Mouse (Mus musculus) retina, embryonic 14.5 days (tissue): ENCODE data around the gene Tmed10.

Experiments used
- DNase-seq: peaks from one replicate; pipeline ENCODE4 v3.0.0-alpha.2; 2015; ENCODE audit warnings: low spot score

Gene Tmed10

DNA sequence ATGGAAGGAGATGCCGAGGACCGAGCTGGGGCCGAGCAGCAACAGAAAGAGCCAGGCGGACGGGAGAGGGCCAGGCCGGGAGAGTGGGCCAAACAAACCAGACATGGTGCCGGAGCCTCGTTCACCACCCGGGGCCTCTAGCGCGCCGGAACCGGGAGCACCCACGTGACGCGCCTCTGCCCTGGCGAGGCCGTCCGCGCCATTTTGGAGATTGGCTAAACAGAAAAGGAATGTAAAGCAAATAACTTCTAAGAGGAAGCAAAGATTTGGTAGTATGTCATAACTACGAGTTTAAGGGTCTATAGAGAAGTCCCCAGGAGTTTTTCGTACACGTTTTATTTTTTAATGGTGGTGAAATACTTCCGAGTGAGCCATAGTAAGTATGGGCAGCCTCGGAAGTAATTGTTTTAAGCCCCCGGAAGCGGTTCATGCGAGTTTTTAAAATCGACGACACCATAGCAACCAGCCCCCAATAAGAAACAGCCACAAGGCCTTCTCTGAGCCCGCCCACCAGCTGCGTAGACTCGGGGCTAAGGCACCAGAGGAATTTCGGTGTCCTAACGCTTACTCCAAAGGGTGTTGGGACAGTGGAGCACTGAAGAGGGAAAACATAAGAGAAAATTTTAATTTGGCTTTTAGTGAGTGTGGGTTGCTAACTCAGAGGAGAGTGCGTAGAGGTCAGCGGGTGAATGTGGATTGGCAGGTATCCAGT lies at the start of gene Tmed10:
Tmed10 (minus strand) TSS at position 287 of the 712 bp plus-strand sequence.
- peak; percentile 95 for DNase-seq

DNA sequence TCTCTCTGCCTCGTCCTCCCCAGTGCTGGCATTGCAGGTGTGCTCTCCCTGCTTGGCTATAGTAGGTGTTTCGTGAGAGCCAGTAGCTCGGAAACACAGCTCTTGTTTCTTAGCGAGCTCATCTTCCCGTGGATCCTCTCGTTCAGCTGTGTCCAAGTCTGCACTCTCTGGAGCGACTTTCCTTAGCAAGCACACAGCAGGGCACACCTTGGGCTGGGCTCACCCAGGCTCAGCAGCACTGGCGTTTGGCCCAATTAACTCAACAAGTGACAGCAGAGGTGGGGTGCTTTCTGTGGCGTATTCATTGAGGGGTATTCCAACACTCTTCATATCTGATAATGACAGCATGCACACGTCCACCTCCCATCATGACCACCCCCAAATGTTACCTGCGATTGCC lies 48.6 kb upstream of the Tmed10 start:
- no peak for DNase-seq

DNA sequence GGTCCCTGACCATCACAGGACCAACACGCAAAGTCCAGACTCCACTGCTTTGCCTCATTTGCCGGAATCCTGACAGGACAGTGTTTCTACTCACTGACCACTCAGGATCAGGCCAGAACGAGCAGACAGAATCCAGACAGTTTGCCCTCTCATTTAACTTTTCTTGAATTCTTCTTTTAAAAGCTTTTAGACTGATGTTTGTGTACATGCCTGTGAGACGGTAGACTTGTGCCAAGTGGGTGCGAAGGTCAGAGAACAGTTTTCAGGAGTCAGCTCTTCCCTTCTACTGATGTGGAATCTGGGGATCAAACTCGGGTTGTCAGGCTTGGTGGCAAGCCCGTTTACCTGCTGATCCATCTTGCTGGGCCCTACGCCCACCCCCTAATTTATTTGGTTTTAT lies 47.9 kb upstream of the Tmed10 start:
- no peak for DNase-seq

DNA sequence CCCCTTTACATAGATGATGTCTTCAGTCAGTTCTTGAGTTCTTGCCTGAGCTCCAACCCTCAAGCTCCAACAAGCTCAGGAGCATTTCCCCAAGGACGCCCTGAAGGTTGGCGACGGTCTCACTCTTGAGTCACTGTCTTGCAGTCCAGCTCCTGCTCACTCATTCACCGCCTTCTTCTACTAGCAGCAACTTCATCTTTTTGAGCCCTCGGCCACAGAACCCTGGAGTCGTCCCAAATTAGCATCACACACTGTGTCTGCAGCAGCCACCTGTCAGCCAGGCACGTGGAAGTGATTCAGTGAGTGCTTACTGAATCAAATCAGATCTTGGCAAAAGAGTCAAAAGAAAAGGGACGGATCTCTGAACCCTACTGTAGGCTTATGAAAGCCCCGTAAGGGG lies 46.3 kb upstream of the Tmed10 start:
- no peak for DNase-seq

DNA sequence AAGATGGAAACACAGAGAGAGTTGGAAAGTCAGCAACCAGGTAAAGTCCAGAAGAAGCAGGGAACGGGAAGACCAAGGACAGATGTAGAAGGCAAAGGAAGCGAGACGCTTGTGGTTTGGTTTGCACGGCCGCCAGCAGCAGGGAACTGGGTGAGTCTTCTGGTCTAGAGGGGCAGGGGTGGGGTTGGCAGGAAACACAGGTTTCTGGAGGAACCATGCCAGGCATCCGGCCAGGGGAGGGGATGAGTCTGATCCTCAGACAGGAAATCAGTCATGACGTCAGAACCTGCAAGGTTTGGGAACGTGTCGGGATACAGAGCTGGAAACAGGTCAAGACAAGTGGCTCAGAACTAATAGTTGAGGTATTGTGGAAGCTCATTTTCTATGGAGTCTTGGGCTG lies 43.2 kb upstream of the Tmed10 start:
- no peak for DNase-seq

DNA sequence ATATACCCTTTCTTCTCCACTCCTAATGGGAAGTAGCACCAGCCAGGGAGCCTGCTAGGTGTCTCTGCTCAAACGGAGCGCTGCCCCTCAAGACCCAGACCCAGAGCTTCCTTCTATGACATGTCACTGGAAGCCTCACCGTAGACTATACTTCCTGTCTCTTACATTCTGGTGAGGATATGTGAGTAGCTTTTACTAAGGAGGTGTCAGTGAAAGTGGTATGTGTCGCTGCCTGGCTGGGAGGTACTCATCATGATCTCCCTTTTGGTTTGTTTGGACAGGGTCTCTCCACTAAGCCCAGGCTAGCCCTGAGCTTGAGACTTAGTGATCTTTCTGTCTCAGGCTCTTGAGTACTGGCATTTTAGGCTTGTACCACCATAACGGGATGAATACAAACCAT lies 41.7 kb upstream of the Tmed10 start:
- no peak for DNase-seq

DNA sequence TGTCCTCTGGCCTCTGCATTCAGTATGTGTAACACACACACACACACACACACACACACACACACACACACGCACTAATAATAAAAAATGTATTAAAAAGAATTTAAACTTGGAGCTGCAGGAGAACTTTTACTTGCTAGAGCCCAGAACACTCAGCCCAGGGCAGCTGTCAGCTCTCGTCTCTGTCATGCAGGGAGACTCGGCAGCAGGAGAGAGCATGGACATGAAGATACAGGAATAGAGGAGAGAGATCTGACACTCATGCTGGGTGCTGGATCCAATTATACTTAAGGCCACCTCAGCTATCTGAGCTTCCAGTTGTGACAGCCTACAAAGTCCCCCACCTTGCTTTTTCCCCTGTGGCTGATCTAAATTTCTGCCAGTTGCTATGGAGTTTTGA lies 41.2 kb upstream of the Tmed10 start:
- DNase-seq, result no peak

DNA sequence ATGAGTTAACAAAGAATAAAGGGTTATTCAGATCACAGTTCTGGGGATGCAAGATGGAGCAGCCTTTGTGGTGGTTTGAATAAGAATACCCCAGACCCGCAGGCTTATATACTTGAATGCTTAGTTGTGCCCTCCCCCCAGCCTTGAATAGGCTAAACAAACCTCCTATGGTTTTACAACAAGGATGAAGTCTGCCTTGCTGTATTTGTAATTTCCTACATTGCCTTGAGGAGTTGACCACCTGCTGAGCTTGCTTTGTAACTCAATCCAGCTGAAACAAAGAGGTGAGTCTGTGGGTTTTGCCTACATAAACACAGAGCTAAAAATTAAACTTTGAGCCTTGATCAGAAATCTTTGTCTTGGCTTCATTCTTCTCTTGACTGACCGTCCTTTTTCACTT lies 36.5 kb upstream of the Tmed10 start:
- no peak for DNase-seq

DNA sequence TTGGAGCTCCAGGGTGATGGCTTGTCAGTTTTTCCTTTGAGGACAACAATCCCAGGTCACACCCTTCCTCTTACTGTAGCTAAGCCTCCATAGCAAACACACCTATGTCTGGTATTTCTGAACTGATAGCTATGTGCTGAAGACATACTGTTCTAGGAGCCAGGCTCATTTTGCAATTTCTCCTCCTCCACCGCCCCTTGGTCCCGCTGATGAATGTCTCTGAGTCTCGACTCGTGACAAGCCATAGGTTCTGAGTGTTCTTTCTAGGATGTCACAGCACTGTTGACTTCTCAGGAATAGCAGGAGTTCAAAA lies 23.3 kb upstream of the Tmed10 start:
- DNase-seq, result no peak

DNA sequence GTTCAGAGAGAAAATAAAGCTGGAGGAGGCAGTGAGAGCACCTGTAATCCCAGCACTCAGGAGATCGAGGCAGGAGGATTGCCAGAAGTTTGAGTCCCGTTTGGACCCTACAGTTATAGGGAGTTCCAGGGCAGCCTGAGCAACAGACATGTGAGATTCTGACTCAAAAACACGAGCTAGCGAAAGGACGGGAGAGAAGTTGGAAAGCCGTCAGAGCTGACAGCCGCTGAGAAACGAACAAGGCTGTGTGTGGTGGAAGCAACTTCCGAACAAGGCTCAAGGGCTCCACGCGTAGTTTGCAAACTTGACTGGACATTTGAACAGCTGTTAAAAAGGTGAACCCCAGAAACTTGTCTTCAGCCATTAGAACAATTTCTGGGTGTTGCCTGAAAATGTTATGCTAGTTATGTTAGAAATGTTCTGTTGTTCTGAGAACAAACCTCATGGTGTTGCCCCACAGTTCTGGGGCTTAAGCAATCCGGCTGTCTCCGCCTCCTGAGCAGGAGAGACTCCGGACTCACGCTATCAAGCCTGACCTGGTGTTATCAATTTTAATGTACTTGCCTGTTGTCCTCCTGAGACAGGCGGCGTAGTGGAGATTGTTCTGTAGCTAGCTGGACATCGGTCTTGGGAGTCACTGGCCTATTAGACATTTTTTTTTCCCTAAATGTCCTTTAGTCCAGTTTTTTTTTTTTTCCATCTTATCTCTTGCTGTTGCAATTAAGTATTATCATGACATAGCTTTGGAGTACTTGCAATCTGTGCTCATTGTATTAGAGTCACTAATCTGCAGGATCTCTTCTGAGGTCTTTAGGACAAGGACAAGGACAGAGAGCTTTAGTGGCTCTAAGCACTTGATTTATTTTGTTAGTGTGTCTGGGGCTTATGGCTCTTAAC lies 22.7 kb upstream of the Tmed10 start:
- no peak for DNase-seq

DNA sequence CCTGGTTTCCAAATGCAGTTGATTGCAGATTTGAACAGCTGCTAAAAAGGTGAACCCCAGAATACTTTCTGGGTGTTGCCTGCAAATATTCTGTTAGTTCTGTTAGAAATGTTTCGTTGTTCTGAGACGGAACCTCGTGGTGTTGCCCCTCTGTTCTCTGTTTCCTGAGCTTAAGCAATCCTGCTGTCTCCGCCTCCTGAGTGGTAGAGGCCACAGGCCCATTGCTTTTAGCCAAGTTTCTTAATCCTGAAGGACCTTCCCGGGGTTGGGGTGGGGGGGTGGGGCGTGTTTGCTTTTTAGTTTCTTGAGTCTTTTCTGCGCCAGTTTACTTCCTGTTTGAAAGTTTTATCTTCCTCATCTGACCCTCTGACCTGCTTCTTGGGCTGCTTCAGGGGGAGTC lies 19.3 kb upstream of the Tmed10 start:
- DNase-seq, result no peak

DNA sequence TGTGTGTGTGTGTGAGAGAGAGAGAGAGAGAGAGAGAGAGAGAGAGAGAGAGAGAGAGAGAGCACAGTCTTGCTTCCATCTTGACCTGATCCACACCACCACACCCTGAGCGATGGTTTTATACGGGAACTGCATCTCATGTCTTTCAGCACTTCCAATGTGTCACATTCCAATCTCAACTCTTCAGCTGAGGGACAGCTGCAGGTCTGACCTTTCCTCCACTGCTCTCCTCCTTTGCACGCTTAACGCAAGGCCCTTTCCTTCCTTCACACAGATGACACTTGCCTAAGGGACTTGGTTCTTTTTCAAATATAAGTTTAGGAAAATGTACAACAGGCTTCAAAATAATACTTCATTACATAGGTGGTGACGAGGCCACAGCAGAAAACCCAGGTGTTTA lies 18.9 kb upstream of the Tmed10 start:
- DNase-seq, result no peak

DNA sequence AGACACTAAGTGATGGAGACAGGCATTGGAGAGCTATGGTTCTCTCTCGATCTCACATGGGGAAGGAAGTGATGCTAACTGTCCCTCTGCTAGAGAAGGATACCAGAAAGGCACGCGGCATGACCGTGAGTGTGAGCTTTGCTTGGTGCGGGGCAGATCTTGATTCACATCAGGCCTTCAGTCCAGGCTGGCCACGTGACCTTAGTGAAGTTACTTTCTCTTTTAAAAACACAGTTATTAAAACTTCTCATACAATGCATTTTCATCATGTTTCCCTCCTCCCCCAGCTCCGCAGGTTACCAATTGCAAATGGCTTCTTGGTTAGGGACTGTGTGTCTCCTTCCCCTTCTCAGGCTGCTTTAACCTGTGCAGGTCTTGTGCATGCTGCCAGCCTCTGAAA lies 16.5 kb upstream of the Tmed10 start:
- DNase-seq, result no peak

DNA sequence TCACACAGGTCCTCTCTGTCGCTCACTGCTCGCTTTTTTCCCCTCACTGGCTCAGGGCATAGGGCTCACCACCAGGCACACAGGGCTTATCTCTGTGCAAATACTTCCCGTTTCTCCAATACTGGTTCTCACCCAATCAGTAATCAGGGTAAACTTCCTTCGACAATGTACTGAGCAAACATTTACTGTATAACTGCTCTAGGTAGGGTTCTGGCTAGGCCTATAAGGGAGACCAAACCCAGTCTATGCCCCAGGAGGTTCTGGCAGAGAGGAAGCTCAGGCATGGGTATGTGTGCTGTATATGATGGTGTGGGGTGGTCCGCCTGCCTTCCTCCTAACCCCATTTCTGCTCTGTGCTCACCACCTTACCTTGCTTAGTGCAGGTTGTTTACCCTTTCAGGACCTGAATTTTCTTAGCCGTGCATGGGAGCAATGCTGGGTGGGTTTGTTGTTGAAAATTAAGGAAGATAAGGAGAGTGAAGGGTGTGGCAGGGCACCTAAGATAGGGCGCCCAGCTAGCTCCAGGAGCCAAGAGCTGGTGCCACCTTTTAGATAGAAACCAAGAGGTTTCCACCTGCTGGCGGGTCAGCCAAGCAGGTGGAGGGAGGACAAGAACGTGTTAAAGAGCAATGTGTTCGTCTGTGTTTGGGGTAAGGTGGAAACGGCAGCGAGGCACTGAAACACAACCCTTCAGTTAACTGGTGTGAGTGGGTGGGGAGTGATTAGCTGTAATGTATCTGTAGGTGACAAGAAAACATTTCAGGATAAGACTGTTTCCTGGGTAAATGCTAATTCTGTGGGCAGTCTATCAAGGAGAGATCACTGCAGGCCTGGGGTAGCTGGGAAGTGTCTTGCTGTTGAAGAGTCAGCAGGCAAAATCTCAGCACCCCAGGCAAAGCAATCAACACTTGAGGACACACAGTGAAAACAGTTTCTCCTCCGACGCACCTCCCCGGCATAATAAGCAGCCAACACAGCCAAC lies 14.8 kb upstream of the Tmed10 start:
- DNase-seq, result no peak

DNA sequence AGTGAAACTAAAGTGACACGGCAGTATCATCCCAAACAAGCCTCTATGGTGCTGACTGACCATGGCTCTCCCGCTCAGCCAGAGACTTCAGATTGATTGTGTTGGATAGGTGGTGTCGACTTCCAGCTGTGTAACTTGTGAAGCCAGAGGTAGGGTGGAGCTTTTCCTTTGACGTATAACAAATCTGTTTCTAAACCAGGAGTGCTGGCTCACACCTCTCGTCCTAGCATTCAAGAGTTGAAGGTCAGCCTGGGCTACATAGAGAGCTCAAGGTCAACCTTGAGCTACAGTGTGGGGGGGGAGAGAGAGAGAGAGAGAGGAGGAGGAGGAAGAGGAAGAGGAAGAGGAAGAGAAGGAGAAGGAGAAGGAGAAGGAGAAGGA lies 11.3 kb upstream of the Tmed10 start:
- no peak for DNase-seq

DNA sequence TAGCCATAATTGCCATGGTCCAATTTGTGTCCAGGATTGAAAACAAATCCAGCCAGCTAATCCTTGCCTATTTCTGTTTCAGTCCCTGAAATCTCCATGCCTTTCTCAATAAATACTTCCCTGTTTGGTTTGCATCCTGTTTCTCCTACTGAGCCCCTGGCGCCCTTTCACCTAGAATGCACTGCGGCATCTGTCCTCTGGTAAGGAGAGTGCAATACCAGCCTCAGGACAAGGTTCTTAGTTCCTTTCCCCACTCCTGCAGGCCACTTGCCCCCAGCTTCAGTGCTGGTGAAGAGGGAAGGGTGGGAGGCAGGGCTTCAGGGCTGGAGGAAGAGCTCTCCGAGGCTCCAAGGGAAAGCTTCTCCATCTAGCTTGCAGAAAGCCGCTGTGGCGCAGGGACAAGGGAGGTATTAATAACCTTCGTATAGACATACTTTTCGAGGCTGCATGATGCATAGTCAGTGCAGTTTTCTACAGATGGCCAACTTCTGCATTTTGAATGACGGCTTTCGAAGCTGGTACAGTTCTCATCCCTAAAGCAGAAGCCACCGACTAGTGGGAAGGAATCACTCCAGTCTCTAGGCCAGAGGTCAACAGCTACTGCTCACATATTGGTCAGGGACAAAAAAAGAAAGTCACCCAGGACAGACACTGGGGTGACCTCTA lies 10.8 kb upstream of the Tmed10 start:
- DNase-seq, result no peak

DNA sequence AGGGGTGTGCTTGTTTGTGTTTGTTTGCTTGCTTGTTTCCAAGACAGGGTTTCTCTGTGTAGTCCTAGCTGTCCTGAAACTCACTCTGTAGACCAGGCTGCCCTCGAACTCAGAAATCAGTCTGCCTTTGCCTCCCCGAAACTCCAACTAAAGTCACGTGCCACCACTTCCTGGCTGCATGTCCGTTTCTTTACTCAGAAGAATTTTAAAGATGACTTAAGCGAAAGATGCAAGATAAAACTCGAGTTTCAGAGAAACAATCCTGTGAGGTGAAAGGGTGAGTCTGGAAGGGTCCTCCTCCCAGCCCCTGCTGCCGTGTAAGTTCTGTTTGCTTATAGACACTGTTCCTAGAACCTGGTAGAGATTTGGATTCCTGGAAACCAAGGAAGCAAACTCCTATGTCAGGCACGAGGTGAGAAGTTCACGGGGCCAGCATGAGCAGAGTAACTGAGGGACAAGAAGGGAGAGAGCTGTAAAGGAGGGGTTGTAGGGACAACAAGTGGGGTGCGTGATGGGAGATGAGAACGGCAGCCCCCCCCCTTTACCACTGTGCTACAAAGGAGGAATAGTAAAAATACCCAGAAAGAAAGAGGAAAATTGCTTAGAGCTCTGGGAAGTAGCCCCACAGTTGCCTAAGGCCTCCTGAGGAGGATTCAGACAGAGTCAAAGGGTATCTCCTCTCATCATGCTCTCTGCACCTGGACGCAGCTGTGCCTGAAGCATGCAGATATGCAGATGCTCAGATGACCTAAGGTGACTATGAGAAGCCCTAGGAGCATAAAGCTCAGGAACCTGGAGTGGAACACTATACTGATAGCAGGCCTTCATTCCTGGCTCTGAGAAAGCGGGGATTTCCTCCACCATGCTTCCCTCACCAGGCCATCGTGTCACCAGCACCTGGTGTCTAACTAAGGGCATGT lies 8.4 kb upstream of the Tmed10 start:
- DNase-seq, result no peak

DNA sequence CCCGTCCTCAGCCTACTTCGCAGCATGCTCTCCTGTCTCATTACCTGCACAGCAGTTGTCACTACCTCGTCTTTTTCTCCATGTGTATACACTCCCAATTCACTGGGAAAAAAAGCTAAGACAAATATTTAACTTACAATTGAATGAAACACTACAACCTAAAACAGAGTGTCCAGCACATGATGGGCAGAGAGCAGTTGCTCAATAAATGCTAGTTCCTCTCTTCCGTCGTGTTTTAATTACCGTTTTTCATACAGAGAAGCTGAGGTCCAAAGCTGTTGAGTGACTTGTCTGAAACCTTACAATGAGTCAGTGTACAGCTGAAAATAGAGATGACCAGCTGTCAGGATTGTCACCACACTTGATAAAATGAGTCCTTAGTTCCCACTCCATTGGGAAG lies 6.9 kb upstream of the Tmed10 start:
- no peak for DNase-seq

DNA sequence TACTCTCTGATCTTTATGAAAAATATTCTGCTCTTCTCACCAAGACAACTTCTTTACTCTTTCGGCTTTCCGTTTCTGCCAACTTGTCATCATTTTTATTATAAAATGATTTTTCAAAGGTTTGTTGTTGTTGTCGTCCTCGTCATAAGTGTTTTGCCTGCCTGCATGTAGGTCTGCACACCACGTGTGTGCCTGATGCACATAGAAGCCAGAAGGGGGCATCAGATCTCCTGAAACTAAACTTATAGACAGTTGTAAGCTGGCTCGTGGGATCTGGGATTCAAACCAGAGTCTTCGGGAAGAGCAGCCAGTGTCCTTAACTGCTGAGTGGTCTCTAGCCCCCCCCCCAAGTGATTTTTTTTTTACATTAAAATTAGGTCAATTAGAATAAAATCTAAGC lies 6.3 kb upstream of the Tmed10 start:
- DNase-seq, result no peak

DNA sequence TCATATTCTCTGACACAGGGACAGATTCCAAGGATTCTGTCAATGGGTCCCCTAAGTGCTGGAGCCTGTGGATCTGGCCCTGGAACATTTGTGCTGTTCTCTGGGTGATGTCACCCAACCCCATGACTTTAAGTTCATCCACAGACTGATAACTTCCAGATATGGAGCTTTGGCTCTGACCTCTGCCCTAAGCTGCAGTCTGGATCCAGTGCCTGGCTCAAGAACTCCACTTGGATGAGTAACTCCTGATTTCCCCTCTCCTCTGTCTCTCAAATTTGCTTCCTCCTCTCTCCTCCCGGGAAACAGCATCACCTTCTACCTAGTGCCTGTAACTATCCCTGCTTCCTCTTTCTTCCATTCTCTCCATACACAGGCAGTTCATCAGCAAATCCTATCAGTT lies 5.7 kb upstream of the Tmed10 start:
- DNase-seq, result no peak

DNA sequence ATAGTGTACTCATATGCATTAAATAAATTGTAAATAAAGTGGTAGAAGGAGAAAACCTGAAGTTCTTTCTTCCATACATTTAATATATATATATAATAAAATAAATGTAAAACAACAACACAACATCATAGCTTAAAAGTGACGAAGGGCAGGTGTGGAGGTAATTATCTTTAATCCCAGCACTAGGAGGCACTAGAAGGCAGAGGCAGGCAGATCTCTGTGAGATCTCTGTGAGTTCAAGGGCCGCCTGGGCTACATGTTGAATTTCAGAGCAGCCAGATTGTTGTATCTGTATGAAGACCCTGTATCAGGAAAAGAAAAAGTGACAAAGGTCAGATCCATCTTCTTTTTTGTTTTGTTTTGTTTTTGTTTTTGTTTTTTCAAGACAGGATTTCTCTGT lies 3.6 kb upstream of the Tmed10 start:
- no peak for DNase-seq
